Mouse (Mus musculus) layer of hippocampus, postnatal 10 days (tissue): ENCODE measurements around the gene Ccp110. TPM values are rescaled to one million over a fixed set of nuclear protein-coding genes. Genes with fewer than 3 reads are reported as not detected.
A peak's percentile ranks its signal among the peaks of the same experiment; 100 is the strongest.

Experiments used
- DNase-seq, 2 experiments: peaks; one replicate each; pipeline ENCODE4 v3.0.0; 2021; ENCODE audit warnings: low spot score in 2 of 2
- total RNA-seq, 2 experiments: library from RNA; stranded (reverse); gene quantifications; 2 replicates each; pipeline ENCODE4 v1.2.3; 2021

Gene Ccp110
- total RNA-seq, 2 experiments from 2014 or later: 31.5 to 34.1 TPM

DNA sequence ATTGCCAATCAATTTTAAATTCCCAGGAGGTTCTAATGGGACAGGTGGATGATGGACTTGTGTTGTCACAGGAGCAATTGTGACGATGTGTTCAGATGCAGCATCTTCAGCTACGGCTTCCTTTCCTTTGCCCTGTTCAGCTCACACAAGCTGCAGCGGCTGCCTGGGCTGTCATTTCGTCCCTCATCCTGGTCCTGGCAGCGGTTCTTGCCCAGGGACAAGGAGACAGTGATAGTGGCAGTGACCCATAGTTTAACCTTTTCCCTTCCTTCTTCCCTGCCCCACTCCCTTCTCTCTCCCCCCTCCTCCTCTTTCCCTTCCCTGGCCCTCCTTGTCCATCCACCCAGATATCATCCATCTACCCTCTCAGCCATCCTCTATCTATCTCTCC, 54.5 kb downstream of the Ccp110 start:
- no peak for DNase-seq

DNA sequence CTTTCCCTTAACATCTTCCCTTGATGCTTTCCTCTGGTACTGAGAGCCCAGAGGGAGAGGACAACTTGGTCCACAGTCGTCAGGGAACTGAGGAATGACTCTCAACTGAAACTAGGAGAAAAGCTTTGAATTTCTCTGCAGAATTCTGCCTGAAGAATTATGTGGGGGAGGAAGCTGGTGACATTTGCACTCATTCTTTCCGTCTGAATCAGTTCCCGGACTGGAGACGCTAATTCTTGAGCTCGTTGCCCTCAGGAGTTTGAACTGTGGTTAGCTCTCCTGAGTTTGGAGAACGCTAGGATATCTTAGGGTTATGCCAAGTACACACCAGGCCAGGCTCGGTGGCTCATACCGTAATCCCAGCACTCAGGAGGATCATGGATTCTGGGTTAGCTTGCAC, 56.9 kb downstream of the Ccp110 start:
- no peak for DNase-seq

- no peak for DNase-seq
These were observed 57.3 kb downstream of the Ccp110 start for GRCm38 (mm10) chr7:118769655-118770054.

GRCm38 (mm10) chr7:118773027-118773426, 60.7 kb downstream of the Ccp110 start:
- no peak for DNase-seq

- DNase-seq: no peak
These were observed 63.6 kb downstream of the Ccp110 start for GRCm38 (mm10) chr7:118775991-118776390.

DNA sequence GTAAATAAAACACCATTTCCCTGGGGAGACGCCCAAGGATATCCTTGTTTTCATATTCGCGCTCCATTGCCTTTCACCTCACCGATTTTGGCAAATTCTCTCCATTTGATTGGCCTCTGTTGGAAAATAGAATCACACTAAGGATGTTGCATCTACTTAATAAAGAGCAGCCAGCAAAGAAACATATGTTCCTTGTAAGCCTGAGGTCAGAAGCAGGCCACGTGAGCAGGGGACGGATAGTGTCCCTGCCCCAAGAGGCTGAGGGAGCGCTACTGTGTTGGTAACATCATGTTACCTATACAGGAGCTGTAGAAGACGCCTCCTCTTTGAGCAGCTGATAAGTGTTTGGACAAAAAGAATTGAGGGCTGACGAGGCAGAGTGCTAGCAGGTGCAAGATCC, 64.1 kb downstream of the Ccp110 start:
- no peak for DNase-seq

DNA sequence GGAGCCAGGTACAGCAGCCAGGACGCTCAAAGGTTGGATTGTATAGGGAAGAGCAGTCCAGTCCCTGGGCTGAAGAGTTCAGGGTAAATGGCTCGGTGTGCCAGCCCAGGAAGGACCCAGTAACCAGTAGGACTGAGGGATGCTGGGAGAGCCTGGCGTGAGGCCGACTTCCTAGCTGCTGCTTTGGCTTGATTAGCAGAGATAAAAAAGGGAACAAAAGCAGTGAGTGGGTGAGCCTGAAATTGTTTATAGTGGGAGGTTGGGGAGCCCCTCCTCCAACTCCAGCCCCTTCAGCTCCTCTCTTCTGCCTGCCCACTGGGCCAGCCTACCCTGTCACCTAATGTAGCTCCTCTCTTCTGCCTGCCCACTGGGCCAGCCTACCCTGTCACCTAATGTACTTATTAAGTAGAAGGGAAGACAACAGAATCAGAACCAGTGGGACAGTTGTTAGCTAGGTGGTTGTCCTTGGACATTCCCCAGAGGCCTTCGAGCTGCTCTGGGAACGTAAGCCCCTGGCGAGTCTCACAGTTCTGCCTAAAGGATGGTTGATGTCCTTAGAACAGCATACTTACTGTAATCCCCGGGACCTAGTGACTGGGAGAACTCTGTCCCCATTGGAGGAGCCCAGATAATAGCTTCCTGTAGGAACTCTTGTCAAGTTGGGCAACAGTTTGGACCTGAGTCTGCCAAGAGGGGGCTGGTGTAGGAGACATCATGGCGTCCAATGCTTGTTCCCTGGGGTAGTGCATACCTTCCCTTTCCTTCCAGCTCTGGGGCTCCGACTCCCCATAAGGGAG, 65.4 kb downstream of the Ccp110 start:
- DNase-seq: peak; percentile 54 to 66

DNA sequence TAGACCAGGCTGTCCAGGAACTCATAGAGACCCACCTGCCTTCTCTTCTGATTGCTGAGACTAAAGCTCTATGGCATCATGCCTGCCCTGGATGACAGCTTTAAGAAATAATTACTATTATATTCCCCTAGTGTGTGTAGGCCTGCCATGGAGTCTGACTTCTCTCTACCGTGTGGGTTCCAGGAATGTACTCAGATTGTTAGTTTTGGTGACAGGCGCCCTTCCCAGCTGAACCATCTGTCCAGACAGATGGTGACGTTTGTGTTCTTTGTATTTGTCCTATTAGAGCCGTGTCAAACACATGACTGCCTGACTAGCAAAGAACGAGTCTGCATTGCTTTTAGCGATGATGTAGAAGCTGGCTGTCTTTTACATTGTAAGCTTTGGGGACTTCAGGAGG, 66.2 kb downstream of the Ccp110 start:
- peak; percentile 49 to 56 for DNase-seq

GRCm38 (mm10) chr7:118783305-118784001, 71.1 kb downstream of the Ccp110 start:
- DNase-seq: no peak

DNA sequence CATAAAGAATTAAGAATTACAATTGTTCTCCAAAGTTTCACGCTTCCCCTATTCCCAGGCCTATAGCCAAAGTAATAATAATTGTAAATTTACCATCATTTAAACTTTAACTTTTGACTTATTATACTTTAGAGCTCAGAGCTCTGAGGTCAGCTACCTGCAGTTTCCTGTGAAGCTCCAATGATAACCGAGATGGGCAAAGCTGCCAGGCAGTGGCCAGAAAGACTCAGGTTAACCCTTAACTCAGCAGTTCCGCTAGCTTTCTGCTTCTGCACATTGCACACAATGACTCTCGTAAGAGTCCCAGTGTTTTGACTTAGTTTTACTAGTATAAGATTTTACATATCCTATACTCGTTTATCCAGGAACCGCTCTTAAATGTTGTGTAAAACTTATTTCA, 73.7 kb downstream of the Ccp110 start:
- DNase-seq: no peak

Other genes with a start within 250 kb of the Ccp110 start
- 1 to 10 TPM; 4.0 TPM for gene Itpripl2, start 220.6 kb upstream of the Ccp110 start, total RNA-seq
- 10 to 100 TPM; 37.3 to 39.2 TPM for gene Coq7, start 179.2 kb upstream of the Ccp110 start, total RNA-seq
- gene Tmc7, start 127.8 kb upstream of the Ccp110 start, total RNA-seq: 10 to 100 TPM; 18.6 to 19.4 TPM
- gene Tmc5, start 115.3 kb upstream of the Ccp110 start, total RNA-seq: under 1 TPM; 0.29 to 0.32 TPM
- gene Gde1, start 6.8 kb upstream of the Ccp110 start, total RNA-seq: 100 to 1,000 TPM; 201 to 207 TPM
- 10 to 100 TPM; 71.1 to 77.8 TPM for gene Vps35l, start 27.7 kb downstream of the Ccp110 start, total RNA-seq
- gene Iqck, start 143.2 kb downstream of the Ccp110 start, total RNA-seq: 1 to 10 TPM; 3.3 to 4.5 TPM
- gene Knop1, start 143.7 kb downstream of the Ccp110 start, total RNA-seq: 10 to 100 TPM; 36.3 to 36.5 TPM